Mouse (Mus musculus) neural tube, embryonic 10.5 days (tissue): ENCODE data around the gene Gm5155.
"Not testable (repeated sequence)": the region's sequence is repeated elsewhere in the genome, so short reads cannot be mapped to it uniquely, and the experiment has no call there.

Source experiments
- DNase-seq: peaks from one replicate; pipeline ENCODE4 v3.0.0-alpha.2; 2017; ENCODE audit warnings: low spot score; ENCODE audit errors: extremely low spot score

The Gm5155 gene

DNA sequence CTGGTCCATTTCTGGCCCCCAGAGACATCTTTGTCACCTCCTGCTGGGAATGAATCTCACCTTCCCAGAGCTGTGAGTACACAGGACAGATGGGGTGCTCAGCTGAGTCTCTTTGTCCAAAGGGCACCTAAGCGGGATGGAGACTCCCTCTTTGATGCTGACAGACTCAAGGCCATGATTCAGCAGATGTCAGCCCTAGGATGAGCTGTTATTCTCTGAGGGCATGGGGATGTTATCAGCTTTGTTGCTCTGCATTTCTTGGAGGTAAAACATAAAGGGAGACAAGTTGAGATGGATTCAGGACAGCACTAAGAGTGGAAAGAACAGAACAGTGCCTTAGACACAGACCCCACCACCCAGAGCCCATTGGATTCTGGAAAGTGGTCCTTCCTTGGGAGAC lies at the start of gene Gm5155:
Gm5155 (plus strand) TSS at position 301 of the 400 bp plus-strand sequence.
- DNase-seq = no peak

DNA sequence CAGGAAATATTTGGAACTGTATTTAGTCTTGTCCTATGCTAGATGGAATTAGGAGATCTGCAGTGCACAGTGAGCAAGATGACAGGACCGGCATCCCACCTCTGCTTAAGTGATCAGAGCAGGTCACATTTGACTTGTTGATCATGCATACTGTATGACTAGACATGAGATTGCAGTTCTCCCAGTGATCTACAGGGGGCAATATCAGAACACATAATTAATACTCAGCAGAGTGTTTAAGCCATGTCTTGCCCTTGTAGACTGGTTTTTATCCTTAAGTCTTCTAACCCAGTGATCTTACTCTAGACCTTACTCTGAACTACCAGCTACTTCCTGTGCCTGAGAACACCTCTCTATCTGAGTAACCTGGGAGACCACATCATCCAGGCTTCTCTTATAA lies 791 bp upstream of the Gm5155 start:
- DNase-seq = no peak

DNA sequence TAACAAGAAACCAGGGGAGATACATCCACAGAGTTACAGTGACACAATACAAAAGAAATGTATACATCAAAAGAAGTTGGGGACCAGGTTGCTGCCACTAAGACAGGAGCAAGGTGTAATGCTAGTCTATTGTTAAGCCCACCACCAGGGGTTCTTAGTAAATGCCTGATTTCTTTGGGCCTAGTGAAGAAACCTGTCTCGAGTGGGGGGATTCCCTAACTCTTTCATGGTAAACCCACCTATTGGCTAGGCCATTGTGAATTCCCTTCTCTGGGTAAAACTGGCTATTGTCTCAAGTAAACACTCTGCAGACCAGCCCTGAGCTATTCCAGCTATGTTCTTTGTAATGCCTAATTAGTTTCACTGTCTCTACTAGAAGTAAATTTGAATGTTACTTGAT lies 23.8 kb downstream of the Gm5155 start:
- DNase-seq = not testable (repeated sequence)

DNA sequence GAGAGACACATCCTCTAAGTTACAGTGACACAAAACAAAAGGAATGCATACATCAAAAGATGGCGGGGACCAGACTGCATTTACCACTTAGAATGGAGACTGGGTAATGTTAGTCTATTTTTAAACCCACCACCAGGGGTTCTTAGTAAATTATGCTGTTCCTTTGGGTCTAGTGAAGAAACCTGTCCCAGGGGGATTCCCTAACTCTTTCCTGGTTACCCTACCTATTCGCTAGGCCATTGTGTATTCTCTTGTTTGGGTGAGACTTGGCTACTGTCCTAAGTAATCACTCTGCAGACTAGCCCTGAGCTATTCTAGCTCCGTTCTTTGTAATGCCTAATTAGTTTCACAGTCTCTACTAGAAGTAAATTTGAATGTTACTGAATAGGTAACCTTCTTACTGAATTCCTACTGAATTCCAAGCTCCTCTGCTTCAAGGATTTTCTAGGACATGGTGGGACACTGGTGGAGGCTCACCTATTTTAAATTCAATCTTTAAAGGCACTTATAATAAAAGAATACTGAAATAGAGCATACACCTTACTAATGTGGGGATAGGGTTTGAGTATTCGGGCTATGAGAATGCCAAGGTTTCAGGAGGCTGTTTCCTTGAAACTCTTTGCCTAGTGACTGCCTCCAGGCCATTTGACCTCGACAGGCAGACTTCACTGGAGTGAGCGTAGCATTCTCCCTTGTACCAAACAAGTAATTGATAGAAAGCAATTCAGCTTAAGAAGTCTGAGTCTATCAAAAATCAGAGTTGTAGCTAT lies 31.8 kb downstream of the Gm5155 start:
- no peak for DNase-seq
